Mouse (Mus musculus): ENCODE measurements around the gene Icam2. TPM values are rescaled to one million over a fixed set of nuclear protein-coding genes. Genes with fewer than 3 reads are reported as not detected.

Gene Icam2
- total RNA-seq, 2 experiments from 2014 or later: 4.5 to 5.9 TPM

DNA sequence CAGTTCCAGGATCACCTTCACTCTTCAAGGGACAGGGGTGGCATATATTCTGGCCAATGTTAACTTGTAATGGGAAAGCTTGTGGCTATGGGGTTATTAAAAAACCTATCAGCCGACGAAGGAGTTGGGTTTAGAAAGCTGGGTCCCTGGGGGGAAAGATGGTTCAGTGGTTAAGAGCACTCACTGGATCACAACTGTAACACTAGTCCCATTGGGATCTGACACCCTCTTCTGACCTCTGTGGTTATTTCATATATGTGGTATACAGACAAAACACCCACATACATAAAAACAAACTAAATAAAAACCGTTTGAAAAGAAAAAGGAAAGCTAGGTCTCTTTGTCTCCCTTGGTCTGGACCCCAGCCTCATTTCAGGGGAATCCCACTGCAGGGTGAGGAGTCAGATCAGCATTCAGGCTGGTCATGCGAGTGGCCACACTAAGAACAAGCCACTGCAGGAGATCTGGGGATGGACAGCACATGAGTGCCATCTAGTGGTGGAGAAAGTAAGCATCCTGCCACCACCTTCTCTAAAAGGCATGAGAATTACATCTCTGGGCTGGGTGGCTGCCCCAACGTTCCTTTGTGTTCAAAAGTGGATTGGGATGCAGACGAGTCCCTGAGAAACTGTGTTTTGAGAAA is 3.8 kb upstream of the Icam2 start:
- DNase-seq (ENCODE audit: low spot score in 2 of 2): peak; percentile 67 to 80

DNA sequence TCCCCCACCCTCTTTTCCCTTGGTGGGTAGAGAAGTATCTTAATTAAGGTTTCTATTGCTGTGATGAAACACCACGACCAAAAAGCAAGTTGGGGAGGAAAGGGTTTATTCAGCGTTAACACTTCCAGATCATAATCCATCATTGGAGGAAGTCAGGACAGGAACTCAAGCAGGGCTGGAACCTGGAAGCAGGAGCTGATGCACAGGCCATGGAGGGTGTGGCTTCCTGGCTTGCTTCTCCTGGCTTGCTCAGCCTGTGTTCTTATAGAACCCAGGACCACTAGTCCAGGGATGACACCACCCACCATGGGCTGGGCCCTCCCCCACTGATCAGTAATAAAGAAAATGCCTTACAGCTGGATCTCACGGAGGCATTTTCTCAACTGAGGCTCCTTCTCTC is 2.9 kb upstream of the Icam2 start:
- DNase-seq (ENCODE audit: low spot score in 2 of 2): no peak

DNA sequence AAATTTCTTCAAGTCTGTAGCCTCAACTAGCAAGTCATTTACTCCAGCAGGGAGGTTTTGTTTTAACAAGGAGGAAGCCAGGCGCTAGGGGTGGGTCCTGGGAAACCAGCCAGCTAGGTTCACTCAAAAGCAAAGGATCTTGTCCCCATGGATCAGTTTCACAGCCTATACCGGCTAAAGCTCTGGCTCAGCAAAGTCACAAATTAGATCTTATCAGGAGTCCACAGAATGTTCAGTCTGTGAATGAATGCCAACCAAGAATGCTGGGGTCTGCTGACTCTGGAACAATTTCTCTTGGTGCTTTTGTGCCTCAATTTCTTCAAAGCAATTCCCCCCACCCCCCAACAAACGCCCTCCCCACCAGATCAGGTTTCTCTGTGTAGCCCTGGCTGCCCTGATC is 1.7 kb upstream of the Icam2 start:
- DNase-seq (ENCODE audit: low spot score in 2 of 2): no peak

DNA sequence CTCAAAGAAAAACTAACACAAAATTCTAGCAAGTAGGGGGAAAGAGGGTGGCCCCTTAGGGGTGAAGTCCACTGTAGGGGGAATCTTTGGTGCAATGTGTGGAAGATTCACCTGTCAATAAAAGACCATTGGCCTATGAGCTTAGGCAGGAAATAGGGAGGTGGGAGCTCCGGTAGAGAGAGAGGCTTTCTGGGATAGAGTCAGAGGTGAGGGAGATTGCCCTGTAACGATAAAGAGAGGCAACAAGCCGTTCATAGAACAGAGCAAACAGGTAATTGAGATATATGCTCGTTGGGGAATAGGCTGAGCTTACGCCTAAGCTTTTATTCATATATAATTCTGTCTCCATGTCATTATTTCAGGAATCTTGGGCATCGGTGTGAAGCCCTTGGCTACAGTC is 855 bp downstream of the Icam2 start:
- DNase-seq (ENCODE audit: low spot score in 2 of 2): no peak

DNA sequence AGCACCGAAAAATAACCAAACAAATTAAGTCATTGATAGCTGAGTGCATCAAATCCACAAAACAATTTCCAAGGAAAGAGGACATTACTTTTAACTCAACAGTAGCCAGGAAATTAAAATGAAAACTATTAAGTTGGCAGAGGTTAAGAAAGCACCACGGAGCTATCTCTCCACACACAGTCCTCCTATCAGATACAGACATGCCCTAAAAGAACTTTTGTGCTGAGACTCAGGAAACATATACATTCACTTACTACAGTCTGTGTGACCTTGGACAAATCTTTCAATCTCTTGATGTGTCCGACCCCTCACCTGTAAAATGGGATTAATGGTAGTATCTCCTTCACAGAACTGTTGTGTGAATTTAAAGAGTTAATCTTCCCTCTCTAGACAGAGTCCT is 1.5 kb downstream of the Icam2 start:
- no peak for DNase-seq (ENCODE audit: low spot score in 2 of 2)

DNA sequence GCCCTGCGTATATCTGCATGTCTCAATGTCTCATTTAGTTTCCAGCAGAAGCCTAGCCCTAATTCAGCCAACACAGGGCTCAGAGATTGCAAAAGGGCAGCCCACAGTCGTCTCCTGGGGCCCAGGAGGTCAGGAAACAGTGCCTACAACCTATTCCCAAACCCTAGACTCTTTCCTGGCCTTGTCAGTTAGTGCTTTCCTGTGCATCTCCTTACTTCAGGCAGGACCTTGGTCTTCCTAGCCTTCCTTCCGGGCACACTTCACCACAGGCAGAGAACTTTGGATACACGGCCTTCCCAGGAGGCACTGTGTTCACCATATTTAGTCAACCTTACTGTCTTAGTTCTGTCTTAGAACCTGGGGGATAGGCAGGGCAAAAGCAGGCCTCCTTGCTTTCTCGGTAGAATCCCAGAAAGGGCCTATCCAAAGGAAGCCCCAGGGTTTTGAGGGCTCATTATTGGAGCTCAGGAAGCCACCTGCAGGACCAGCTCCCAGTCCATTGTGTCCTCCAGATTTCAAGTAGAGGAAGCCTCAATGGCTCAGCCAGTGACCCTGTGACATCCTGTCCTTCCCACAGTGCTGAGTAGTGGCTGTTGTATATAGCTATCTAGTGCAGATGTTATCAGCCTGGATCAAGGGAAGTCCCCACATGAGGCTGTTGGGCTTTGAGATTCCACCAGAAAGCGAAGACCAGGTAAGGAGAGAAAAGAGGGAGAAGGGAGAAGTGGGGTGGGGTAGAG is 4.7 kb downstream of the Icam2 start:
- no peak for DNase-seq (ENCODE audit: low spot score in 2 of 2)

DNA sequence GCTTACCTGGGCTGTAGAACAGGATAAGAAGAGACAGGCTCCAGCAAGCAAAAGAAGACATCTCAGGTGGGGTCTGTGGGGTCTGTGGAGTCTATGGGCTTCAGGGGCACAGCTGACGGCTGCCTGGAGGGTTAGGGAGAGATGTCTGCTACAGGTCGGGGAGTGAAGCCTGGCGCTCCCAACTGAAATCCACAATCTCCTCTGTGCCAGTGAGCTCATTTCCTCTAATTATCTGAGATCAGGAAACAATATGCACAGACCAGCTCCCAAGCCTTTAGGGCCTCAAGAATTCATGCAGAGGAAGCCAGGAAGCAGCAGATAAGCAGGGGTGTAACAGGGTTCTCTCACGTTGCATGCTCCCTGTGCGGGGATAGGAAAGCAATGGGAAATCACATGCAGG is 5.5 kb downstream of the Icam2 start:
- no peak for DNase-seq (ENCODE audit: low spot score in 2 of 2)

DNA sequence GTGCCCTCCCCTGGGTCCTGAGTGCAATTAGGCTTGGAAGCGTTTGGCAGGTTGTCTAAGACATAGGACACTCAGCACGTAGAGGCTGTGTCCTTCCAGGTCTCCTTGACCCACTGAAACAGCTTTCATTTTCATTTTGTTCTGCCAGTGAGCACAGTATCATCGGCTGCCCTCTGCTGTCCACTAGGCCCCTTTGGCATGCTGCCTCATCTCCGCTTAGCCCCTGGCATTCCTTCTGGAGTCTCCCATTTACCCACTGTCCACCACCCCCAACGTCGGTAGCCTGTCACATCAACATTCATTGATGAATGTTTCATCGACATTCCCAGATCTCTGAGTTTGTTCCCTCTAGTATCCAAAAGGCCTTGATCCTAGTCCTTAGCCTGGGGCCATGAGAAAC is 6.0 kb downstream of the Icam2 start:
- DNase-seq (ENCODE audit: low spot score in 2 of 2): no peak

DNA sequence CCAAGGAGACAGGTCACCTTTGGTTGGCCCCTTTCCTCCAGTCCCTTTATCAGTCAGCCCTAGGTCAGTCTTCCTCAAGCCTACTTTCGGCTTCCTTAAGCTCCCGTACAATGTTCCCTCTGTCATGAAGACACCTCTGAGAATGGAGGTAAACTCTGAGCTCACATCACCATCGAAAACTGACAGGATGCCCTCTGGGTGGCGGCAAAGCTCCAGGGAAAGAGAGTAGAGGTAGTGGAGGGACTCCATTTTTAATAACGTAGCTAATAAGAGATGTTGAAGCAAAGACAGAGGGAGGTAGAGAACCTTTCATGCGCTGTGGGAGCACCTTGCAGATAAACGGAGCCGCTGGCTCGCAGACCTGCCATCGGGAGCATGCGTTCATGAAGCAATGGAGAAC is 6.9 kb downstream of the Icam2 start:
- DNase-seq (ENCODE audit: low spot score in 2 of 2): no peak

DNA sequence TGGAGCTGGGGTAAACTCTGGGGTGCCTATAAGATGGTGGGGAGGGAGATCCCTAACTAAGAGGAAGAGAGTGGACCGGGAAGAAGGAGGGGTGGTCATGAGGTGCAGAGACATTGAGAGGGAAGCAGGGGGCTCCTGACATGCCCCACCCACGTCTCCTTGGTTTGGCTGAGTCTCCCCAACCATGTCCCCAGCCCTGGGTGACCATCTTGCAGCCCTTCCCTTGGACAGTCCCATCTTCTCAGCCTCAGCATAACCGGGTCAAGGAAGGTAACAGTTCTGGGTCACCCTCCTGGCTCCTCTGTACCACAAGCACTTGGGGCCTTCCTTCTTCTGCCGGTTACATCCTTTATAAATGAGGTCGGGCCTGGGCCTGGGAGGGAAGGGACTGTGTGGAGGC is 12.9 kb downstream of the Icam2 start:
- no peak for DNase-seq (ENCODE audit: low spot score in 2 of 2)

DNA sequence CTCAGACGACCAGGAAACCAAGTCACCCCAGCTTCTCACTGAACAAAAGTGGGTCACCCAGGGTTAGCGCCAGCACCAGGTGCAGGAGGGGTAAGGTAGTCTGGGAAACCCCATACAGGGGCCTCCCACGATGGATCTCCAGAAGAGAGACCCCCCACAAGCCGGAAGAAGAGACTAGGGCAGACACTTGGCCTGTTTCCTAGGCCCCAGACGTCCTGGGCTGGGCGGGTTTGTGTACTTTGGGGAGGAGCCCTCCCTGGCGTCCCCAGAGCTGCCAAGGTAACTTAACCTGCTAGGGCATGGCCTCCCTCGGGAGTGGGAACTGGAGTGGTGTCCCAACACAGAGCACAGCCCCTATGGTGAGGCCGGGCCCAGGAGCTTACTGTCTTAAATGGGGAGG is 13.3 kb downstream of the Icam2 start:
- DNase-seq (ENCODE audit: low spot score in 2 of 2): no peak

DNA sequence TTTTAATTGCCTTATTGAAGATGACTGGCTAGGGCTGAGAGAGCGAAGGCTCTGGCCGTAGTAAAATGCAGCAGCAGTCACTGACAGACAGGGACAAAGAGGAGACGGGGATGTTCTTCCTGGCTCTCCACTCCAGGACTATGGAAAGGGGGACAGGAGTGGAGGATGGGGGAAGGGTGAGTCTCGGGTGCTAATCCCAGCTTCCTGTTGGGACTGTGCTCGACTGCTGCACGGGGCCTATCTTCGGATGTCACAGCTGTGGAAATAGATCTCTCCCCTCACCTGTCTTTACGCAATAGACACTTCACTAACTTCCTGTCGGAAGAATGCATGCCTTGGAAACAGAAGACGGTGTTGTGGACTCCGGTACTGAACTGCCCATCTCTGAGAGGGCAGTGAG is 13.9 kb downstream of the Icam2 start:
- DNase-seq (ENCODE audit: low spot score in 2 of 2): no peak

DNA sequence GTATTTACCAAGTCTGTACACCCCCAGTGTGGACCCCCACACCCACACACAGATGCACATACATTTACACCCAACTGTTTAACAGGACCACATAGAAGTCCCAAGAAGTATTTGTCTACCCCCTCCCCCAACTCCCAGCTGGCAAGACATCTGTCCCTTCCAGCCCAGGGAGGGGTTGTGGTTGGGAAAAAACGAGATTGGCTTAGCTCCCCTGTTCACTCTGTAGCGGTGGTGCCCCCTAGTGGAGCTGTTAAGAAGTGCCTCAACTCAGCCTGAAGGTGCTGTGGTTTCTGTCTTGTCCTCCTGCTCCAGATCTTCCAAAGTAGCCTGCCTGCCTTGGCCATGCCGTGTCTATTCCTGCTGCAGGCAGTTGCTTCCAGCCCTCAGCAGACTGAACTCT is 21.6 kb downstream of the Icam2 start:
- DNase-seq (ENCODE audit: low spot score in 2 of 2): peak; percentile 83 to 86

DNA sequence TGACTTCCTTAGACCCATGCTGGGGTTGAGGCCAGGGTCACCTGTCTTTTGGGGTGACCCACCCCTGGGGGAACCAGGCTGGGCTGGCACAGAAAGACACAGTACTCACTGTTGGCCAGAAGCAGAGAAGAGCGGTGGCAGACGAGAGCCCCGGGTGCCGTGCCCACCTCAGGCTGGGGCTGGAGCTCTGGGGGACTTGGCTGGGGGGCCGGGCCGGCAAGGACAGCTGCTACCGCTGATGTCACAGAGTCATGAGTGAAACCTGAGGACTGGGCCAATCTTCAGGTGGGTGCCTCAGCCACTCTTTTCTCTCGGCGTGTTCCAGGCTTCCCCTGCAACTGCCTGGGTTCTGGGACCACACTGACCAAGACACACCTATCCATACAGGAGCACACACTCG is 22.5 kb downstream of the Icam2 start, which contains the start of gene Prr29:
TSS of gene Prr29 (plus strand) at position 107 of the 400 bp plus-strand sequence.
- DNase-seq (ENCODE audit: low spot score in 2 of 2): no peak

DNA sequence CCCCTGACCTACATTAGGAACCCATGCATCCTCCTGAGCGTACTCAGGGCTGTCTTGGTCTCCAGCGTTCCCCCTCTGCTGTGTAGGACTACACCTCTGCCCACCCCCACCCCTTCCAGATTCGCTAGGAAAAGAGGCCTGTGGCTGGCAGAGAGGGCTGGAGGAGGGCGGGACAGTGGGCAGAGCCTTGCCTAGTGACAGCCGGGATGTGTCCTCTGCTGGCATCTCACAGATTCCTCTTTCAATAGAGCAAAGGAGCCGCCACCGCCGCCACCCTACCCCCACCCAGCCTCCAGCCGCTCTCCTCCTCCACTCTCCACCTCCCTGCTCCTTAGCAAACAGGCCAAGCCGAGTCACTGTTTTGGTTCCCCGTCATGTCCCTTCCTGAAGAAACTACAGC is 23.2 kb downstream of the Icam2 start:
- no peak for DNase-seq (ENCODE audit: low spot score in 2 of 2)

DNA sequence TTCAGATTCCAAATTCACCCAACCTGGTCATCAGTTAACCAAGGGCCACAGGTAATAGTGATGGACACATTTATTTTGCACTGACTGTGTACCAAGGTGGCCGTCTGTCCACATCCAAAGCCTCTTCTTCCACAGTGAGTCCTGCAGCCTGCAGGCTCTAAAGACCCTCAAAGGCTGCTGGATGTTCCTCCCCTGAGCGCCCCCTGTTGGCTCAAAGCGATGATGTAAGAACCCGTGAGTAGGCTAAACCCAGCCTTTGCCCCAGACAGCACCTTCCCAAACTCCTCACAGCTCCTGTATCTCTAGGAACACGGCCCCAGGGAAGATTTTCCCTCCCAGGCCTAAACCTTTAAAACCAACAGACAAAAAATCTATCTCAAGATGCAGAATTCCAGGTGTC is 28.5 kb downstream of the Icam2 start:
- no peak for DNase-seq (ENCODE audit: low spot score in 2 of 2)

DNA sequence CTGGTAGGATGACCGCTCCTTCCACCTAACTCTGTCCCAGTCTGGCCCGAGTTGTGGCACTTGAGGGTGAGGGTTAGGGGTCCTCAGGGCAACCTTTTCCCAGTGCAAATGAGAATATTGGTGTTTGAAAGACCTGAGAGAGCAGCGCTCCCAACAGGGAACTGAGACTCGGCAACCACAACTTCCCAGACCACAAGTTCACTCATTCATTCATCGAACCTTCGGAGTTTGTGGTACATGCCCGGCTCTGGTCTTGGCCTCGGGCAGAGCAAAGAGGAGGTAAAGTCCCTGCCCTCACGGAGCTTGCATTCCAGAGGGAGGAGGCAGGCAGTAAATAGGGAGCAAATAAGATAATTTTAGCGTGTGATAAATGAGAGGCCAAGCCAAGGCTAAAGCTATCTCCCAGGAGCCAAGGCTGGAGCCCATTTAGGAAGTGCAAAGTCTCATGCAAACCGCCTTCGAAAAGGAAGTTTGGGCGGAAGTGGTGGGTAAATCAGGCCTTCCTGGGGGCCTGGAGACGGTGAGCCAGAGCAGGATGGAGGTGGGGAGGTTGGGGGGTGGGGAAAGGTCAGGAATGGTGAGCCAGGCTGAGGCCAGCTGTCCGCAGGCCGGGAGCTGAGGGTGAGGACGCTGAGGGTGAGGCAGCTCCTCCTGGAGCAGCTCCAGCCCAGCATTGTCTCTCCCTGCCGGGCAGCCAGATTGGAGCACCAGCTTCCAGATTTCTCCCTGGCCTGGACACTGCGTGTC is 32.3 kb downstream of the Icam2 start:
- DNase-seq (ENCODE audit: low spot score in 2 of 2): no peak

DNA sequence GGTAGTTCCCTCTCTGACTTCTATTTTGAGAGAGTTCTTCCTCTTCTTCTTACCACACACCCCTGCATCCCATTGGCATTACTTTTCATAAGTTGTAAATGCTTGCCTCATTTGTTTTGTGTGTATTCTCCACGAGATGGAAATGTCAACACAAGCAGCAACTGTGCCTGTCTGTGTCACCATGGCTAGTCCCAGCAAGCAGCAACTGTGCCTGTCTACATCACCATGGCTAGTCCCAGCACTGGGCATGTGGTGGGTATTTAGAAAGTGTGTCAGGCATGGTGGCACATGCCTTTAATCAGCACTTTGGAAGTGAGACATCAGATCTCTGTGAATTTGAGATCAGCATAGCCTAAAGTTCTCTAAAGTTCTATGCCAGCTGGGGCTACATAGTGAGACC is 33.7 kb downstream of the Icam2 start:
- no peak for DNase-seq (ENCODE audit: low spot score in 2 of 2)

DNA sequence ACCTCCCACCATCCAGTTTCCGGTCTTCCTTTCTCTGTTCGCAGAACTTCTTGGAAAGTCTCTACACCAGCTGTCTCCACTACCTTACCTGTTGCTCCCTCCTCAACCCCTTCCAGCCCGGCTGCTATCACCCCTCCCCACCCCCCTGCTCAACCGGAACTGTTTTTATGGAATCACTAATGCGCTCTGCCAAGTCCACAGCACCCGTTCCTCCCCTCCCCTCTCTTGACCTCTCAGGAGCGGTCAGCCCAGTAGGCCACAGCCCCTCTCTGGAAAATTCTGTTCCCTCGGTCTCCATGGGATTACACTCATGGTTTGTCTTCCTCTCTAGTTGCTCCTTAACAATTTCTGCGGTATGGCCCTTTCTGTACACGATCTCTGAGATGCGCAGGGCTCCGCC is 34.7 kb downstream of the Icam2 start, which contains the start of gene Scn4a:
TSS of gene Scn4a (minus strand) at position 101 of the 400 bp plus-strand sequence.
- DNase-seq (ENCODE audit: low spot score in 2 of 2): no peak

DNA sequence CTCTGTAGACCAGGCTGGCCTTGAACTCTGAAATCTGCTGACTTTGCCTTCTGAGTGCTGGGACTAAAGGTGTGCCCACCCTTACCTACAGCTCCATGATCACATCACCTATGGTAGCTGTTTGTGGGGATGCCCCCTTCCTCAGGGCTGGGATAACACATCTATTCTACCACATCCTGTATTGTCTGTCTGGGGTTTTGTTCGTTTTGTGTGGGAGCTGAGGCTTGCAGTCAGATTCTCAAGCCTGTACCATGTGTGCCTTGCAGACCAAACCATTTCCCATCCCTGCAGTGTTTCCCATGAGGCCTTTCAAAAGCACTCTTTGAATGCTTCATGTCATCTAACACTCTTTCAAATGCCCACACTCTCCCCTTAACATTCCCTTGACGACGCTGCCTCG is 35.9 kb downstream of the Icam2 start:
- no peak for DNase-seq (ENCODE audit: low spot score in 2 of 2)

DNA sequence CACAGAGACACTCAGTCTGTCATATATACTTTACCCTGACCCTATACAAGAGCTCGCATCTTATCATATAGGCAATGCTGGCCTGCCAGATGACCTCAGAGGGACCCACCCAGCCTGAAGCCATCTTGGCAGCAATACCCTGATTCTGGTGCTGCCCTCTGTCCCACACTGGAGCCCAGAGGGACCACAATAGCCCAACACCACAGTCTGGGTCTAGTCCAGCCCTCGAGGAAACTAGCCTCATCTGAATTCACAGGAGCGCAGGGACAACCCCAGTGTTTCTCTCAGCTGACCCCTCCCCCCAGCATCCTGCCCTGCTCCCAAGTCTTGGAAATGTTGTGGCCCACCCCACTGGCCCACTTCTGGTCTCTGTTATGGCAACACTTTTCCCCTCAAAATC is 36.6 kb downstream of the Icam2 start:
- DNase-seq (ENCODE audit: low spot score in 2 of 2): no peak

DNA sequence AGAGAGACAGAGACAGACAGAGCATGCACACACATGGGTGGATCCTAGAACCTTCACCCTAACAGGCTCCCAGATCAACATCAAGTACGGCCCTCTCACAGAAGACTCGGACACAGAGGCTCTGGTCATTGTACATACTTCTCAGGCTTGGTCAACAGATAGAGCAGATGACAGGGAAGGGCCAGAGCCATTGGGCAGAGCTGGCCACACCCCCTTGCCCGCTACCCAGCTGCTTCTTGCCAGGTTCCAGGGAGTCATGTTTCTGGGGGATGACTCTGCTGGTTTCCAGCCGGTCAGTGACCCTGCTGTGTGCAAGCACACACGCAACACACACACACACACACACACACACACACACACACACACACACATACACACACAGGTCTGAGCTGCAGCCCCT is 37.0 kb downstream of the Icam2 start:
- no peak for DNase-seq (ENCODE audit: low spot score in 2 of 2)
